Mouse (Mus musculus) layer of hippocampus, adult 2 months (tissue): ENCODE measurements around the gene Cacna2d3. TPM values are rescaled to one million over a fixed set of nuclear protein-coding genes. Genes with fewer than 3 reads are reported as not detected.

Experiments
- DNase-seq, 2 experiments: peaks; one replicate each; pipeline ENCODE4 v3.0.0; 2022; ENCODE audit warnings: low spot score in 2 of 2
- H3K27ac ChIP-seq: fragments of 200-600 bp; 2 replicates; pipeline ENCODE4 v1.8.1; 2022
- H3K4me3 ChIP-seq: fragments of 200-600 bp; 2 replicates; pipeline ENCODE4 v1.8.1; 2022; ENCODE audit warnings: mild to moderate bottlenecking
- CTCF ChIP-seq: fragments of 200-600 bp; conservative IDR thresholded peaks from 2 replicates; pipeline ENCODE4 v1.8.1; 2022; ENCODE audit warnings: antibody characterized with exemption, mild to moderate bottlenecking, moderate library complexity
- total RNA-seq, 2 experiments: library from RNA; stranded (reverse); gene quantifications; 2 replicates each; pipeline ENCODE4 v1.2.3; 2021

The Cacna2d3 gene
- total RNA-seq, 2 experiments from 2014 or later = 98.7 to 101 TPM

- no peak for DNase-seq
- H3K4me3 ChIP-seq = no peak overlapping the region
- TF ChIP-seq CTCF = no peak
Observed at GRCm38 (mm10) chr14:28984276-28984675, 737.4 kb downstream of the Cacna2d3 start.

DNA sequence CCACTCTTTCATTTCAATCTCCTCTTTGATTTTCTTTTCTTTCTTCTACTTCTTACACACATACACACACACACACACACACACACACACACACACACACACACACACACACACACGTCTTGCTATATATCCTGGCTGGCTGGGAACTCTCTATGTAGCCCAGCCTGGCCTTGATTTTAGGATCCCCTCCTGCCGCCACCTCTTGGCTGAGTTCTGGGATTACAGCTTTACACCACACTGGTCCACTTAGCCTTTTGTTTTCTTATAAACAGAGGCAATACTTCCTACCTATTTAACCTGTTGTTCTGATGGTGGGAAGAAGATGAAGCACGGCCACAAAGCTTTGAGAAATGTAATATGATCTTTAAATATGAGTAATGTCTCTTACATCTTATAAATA lies 741.2 kb downstream of the Cacna2d3 start:
- Histone ChIP-seq H3K27ac (no peak overlapping the region), H3K4me3 (no peak overlapping the region)
- no peak for DNase-seq
- peak; percentile 52 for TF ChIP-seq CTCF

More at GRCm38 (mm10) chr14:28984276-28984675, 737.4 kb downstream of the Cacna2d3 start:
- no peak overlapping the region for H3K27ac ChIP-seq

- Histone ChIP-seq H3K4me3 (no peak overlapping the region), H3K27ac (no peak overlapping the region)
- DNase-seq = no peak
- no peak for TF ChIP-seq CTCF
Observed at GRCm38 (mm10) chr14:28979230-28979629, 742.4 kb downstream of the Cacna2d3 start.

DNA sequence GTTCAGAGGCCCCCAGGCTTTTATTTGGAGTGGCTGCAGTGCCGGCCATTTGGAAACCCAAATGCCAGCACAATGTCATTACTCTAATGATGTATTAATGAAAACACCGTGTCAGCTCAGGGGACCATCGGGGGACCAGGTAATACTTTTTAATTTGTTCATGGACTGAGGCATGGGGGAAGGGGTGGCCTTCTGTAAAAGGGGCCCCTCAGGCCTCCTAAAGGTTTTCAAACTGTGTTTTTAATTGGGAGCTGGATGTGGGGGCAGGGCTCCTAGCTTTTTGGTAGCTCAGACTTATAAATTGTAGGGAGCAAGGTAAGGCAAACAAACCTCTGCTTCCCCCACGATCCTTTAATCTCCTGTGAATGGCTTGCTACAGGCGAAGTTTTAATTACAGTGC lies 749.0 kb downstream of the Cacna2d3 start:
- Histone ChIP-seq H3K27ac (no peak overlapping the region), H3K4me3 (no peak overlapping the region)
- DNase-seq = no peak
- TF ChIP-seq CTCF = no peak

- no peak for TF ChIP-seq CTCF
- Histone ChIP-seq H3K27ac (no peak overlapping the region), H3K4me3 (no peak overlapping the region)
- peak; percentile 38 to 57 for DNase-seq
Observed at GRCm38 (mm10) chr14:28969247-28969646, 752.4 kb downstream of the Cacna2d3 start.

DNA sequence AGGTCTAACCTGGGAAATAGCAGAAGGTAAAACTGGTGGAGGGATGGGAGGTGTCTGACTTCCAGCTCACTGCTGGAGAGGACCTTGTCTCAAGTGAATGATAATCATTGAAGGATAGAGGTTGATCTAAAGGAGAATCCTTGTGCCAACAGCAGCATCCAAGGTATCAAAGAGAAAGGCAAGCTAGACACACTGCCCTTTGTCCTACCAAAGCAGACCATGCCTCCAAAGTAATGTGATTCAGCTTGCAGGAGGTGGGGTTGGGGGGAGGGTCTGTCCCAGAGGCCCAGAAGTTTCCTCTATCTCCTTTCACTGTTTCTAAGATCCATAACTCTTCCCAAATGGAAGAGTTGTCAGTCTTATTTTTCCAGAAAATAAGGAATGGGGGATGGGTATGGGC lies 754.8 kb downstream of the Cacna2d3 start:
- Histone ChIP-seq H3K27ac (no peak overlapping the region), H3K4me3 (no peak overlapping the region)
- TF ChIP-seq CTCF = no peak
- no peak for DNase-seq

DNA sequence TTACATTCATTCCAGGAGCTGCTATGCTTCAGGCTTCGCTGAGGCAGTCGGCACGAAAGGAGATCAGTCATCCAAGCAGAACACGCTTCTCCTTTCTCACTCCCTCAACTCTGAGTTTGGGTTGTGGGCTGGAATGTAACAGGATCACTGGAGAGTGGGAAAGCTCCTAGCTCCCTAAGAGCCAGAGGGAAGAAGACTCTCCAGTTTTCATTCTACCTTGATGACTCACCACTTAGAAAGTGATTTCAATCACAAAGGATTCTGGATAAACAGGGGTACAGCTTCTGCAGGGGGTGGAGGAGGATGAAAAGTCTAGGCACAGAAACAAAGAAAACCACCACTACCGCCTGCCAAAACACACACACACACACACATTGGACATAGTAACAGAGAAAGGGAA lies 760.3 kb downstream of the Cacna2d3 start:
- TF ChIP-seq CTCF = no peak
- H3K4me3 ChIP-seq = no peak overlapping the region
- no peak overlapping the region for H3K27ac ChIP-seq
- DNase-seq = no peak

GRCm38 (mm10) chr14:28959042-28959441 lies 762.6 kb downstream of the Cacna2d3 start:
- no peak for DNase-seq
- TF ChIP-seq CTCF = no peak
- peak overlapping the region; percentile 53; the same call in 1 of the 2 replicates for H3K27ac ChIP-seq
- no peak overlapping the region for H3K4me3 ChIP-seq

- TF ChIP-seq CTCF = 0 out of 2 replicates have a peak, but pooled peaks have one; percentile 35
Observed at GRCm38 (mm10) chr14:28958131-28959015, 763.3 kb downstream of the Cacna2d3 start.

GRCm38 (mm10) chr14:28955181-28955580 lies 766.5 kb downstream of the Cacna2d3 start:
- Histone ChIP-seq H3K27ac (peak overlapping the region; percentile 6; the same call in 1 of the 2 replicates), H3K4me3 (no peak overlapping the region)
- no peak for DNase-seq
- no peak for TF ChIP-seq CTCF

More at GRCm38 (mm10) chr14:28958131-28959015, 763.3 kb downstream of the Cacna2d3 start:
- peak overlapping the region; percentile 53; the same call in 1 of the 2 replicates for H3K27ac ChIP-seq
- no peak overlapping the region for H3K4me3 ChIP-seq
- peak; percentile 63 to 65 for DNase-seq

- DNase-seq = no peak
- TF ChIP-seq CTCF = no peak
- H3K27ac ChIP-seq = peak overlapping the region; percentile 6; the same call in 1 of the 2 replicates
- H3K4me3 ChIP-seq = no peak overlapping the region
Observed at GRCm38 (mm10) chr14:28954588-28954987, 767.1 kb downstream of the Cacna2d3 start.

GRCm38 (mm10) chr14:28954086-28954485 lies 767.6 kb downstream of the Cacna2d3 start:
- no peak for TF ChIP-seq CTCF
- DNase-seq = no peak
- H3K4me3 ChIP-seq = no peak overlapping the region
- no peak overlapping the region for H3K27ac ChIP-seq

DNA sequence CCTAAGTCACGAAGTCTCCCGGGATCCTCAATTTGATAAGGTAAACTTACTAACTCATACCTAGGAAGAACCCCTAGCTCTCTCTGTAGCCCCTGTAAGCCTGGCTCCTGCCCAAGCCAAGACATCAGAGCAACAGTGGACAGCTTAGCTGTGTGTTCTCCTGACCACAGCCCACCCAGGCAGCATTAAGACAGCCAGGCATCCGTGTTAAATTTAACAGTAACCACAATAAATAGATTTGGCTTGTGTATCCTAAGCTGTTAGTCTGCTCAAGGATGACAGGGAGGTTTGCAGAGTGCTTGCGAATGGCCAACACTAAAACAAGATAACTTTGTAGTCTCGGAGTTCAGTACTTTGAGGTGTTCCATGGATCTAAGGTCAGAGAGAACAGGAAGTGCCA lies 768.3 kb downstream of the Cacna2d3 start:
- Histone ChIP-seq H3K27ac (no peak overlapping the region), H3K4me3 (no peak overlapping the region)
- DNase-seq = no peak
- TF ChIP-seq CTCF = no peak

DNA sequence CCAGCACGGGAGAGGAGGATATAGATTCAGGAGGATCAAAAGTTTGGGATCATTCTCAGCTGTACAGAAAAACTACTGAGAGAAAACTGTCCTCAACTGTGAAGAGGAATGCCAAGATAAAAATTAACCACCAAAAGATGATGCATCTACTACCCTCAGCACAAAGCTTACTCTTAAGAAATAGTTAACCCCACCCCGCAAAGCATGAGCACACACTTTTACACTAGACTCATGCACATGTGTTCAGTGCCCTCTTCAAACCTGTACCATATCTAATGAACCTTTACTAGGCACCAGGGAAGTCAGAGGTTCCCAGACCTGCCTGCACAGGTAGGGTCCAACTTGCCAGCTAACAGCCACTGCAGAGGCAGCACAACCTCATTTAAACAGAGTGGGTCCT lies 771.2 kb downstream of the Cacna2d3 start:
- H3K4me3 ChIP-seq = no peak overlapping the region
- DNase-seq = no peak
- H3K27ac ChIP-seq = no peak overlapping the region
- no peak for TF ChIP-seq CTCF
